Mouse (Mus musculus) R1 (cell line): Measurements from ENCODE around the gene Ampd1.

Experiments
- DNase-seq: peaks from one replicate; pipeline ENCODE4 v3.0.0-alpha.2; 2018; ENCODE audit warnings: low read depth, low spot score

Gene Ampd1

DNA sequence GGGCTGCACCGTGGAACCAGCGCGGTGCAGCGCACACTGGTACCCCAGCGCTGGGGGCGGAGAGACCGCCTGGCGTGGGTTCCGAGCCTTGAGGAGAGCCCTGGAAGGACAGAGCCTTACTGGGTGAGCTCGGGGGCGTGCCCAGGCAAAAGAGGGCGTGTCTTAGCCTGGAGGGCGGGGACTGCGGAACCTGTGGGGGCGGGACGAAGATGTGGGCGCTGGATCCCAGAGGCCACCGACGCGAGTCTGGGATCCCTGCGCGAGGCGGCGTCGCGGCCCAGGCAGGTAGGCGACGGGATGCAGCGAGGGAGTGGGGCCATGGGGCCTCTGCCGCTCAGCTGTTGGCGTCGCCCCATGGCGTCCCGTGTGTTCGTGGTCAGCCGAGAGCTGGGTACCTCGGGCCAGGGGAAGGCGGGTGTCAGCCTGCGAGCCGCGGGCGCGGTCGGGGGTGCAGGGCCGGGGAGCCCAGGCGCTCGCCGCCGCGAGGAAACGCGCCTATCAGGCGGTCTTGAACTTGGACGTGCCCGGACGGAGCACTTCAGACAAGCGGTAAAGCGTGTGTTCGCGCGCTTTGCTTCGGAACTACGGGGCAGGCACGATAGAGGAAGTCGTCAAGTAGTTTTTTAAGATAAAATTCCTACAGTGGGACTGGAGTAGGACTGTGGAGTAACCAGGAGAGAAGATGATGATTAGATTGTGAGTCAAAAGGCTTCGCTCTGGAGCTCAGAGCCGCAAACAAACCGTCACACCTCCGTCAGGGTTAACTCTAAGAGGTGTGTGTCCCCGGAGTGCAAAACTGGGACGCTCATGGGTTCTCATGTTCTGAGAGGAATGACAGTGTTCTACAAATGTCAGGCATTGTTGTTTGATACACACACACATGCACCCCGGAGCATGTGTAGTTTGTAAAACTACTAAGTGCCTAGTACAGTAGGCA is 28.9 kb downstream of the Ampd1 start, which contains the start of gene Dennd2c:
Gene Dennd2c (plus strand): TSS at position 151 of the 937 bp plus-strand sequence.
- DNase-seq: peak; percentile 94

DNA sequence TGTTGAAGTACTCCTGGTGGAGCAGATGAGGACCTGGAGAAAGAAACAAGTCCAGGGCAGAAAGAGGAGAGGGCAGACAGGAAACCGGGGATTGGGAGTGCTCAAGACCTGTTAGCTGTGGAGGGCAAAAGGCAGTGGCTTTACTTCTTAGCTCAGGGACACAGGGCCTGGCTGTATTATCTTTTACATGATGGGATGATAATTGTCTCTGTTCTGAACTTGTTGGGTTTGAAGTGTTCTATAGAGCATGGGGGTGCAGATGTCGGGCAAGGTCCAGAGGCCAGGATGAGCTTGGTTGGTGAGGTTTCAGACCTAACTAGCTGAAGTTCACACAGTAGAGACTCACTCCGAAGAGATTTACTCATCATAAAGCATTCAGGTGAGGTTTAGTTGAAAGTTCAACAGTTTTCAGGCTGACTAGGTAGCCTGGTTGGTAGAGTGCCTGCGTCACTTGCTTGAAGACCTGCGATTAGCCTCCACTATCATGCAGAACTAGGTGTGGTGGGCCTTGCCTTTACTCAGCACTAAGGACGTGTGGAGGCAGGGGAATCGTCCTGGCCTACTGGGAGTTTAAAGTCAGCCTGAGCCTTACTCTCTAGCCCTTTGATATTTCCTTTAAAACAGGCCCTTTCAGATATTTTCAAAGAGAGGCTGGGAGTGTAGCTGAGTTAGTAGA is 33.9 kb downstream of the Ampd1 start:
- peak; percentile 81 for DNase-seq

DNA sequence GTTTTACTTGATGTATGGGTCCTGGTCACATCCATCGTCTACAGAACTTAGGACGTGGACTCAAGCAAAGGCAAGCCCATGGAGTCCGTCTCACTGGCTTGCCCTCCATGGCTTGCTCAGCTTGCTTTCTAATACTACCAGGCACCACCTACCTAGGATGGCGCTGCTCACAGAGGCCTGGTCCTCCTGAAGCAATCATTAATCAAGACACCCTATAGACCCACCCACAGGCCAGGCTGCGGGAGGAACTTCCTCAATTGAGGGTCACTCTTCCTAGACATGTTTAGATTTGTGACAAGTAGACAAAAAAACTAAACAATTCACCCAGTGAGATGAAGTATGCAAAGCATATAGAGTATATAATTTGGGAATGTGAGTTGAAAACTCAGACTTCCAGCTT is 38.4 kb downstream of the Ampd1 start:
- DNase-seq: no peak

DNA sequence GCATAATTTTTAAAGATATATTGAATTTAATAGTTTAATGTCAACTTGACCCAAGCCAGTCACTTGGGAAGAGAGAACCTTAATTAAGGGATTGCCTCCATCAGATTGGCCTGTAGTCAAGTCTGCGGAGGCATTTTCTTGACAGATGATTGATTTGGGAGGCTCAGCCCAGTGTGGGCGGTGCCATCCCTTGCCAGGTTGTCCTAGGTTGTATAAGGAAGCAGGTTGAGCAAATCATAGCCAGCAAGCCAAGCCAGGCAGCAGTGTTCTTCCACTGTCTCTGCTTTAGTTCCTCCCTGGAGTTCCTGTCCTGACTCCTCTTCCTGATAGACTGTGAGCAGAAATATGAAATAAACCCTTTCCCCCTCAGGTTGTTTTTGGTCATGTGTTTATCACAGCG is 49.8 kb downstream of the Ampd1 start:
- no peak for DNase-seq

DNA sequence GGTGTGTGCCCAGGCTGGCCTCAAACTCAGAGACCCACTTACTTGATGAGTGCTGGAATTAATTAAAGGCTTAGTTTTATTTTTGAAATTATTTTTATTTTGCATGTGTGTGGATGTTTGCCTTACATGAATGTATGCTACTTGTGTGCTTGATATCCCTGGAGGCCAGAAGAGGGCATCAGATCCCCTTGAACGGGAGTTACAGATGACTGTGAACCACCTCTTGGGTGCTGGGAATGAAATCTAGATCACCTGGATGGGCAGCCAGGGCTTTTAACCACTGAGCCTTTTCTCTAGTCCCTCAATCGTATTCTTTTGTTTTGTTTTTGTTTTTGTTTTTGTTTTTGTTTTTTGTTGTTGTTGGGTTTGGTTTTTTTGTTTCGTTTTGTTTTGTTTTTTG is 52.3 kb downstream of the Ampd1 start:
- peak; percentile 66 for DNase-seq

DNA sequence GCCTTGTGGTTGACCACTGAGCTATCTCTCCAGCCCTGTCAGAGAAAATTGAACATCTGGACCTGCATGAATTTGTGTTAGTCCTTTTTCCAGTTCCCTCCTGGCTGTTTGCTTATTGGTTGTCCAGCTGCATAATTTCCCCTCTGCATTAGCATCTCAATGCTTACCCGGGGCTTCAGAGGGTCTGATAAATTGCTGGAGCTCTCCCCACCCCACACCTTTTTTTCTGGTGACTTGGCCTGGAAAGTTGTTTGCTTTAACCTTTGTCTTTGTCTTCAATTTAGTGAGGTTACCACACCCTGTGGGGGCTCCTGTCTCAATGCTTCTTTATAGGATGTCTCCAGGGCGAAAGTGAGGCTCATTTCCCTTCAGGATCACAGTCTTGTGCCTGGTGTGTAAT is 53.4 kb downstream of the Ampd1 start:
- peak; percentile 97 for DNase-seq

DNA sequence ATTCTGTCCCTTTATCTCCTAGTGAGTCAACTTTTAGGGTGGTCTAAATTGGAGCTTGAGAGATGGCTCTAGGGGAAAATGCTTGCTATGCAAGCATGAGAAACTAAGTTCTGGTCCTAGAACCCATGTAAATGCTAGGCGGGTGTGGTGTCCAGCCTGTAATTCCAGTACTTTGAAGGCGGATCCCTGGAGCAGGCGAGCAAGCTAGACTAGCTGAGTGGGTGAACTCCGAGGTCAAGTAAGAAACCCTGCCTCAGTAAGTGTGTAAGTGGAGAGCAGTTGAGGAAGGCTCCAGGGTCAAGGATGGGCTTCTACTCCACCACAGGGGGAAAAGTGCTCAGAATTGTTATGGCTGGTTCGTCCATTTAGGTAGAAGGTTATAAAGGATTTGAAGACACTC is 53.9 kb downstream of the Ampd1 start:
- peak; percentile 89 for DNase-seq

DNA sequence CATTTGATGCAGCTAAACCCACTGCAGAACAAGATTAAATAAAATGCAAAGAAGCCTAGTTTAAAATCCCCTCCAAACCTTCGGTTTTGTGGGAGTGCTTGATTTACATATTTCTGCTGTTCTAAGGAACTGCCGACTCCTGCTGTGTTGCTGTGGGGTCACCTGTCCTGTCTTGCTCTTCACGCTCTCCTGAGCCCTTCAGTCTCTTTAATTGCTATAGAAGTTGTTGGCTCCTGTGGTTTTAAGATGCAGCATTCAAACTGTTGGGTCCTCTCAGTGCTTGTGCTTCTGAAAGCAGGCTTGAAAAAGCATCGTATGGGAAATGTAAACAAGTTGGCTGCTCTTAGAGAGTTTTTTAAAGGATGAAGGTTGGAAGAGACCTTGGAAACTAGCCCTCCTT is 54.4 kb downstream of the Ampd1 start:
- DNase-seq: peak; percentile 85

DNA sequence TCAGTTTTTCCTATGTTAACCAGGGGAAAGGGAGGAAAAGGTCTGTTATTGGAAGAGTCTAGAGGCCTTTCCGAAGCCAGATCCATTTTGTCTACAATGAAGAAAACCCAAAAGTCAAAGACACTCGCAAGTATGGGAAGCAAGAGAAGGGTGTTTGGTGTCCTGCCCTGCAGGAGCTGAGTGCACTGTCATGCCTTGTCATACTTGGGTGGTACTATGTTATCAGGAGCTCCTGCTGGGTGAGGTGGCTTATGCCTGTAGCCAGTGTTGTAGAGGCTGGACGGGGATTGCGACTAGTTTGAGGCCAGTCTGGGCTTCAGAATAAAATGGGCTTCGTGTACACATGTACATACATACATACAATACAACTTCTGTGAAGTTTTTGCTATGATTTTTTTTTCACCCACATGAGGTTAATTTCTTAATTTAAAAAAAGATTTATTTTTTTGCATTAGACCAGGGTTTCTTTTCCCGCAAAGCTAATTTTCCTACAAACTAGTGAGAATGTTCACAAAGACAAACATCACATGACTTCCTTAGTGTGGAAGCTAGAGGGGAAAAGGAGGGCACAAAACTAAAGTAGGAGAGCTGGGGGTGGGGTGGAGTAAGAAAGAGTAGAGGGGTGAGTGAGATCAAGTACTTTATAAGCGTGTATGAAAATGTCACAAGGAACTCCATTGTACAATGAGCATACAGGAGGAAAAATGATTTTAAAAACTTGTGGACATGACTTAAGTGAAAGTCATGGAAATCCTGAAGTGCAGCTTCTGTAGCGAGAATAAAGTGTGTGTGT is 55.7 kb downstream of the Ampd1 start:
- no peak for DNase-seq

DNA sequence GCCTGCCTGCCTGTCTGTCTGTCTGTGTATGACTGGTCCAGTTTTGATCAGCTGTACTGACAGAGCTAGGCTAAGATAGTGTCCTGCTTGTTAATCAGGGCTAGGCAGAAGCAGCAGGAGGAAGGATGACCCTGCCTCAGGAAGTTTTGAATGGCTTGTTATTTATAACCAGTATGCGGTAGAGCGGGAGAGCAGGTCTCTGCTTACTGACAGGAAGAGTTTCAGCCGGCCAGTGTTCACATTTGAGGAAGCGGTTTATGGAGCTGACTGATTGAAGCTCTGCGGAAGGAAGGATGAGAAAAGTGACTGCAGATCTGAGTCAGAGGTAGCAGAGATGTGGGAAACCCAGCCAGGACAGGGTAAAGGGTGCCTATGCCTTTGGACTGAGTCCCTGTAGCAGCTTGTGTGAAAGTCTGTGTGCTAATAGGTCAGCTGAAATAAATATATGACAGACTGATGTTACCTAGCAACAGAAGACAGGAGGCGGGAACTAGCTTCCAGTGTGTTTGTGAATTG is 56.5 kb downstream of the Ampd1 start:
- DNase-seq: no peak

DNA sequence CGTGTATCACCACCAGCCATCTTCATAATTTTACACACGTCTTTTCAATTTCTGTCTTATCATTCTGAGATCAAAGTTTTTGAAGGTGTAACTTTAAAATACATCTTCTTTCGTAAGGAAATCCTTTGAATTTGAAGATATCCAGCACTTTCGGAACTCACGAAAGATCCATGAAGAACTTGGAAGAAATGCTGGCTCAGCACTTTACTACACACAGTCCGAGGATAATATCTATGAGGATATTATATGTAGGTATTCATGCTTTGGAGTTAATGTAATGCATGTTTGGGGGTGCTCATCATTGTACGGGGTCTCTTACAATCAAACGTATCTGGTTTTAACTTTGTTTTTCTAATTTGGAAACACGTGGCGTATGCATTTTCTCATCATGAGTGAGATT is 59.3 kb downstream of the Ampd1 start:
- DNase-seq: no peak

DNA sequence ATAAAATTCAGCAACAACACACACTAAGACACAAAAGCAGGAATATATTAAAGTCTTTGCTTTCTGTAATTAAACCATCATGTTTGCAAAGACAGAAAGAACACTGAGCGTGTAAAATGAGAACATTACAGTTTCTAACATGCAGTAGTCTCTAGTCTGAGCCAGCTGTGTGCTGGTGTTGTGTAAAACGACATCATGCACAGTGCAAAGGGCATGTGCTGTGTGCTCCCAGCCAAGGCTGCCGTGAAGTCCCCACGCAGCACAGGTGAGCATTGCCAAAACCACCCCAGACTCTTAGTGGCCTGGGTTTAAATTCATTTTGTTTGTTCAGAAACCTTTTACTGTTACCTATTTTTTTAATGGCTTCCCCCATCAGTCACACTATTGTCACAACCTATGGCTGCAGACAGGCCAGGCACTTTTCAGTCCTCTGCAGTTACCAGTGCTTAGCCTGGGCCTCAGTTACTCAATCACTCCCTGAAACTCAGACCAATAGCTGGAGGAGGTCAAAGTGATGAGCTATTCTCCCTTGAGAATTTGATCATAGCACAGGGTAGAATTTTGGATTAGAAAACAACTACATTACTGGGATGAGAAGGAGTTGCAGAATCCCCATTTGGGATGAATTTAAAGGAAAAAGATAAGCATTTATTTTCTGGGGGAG is 62.7 kb downstream of the Ampd1 start:
- no peak for DNase-seq

DNA sequence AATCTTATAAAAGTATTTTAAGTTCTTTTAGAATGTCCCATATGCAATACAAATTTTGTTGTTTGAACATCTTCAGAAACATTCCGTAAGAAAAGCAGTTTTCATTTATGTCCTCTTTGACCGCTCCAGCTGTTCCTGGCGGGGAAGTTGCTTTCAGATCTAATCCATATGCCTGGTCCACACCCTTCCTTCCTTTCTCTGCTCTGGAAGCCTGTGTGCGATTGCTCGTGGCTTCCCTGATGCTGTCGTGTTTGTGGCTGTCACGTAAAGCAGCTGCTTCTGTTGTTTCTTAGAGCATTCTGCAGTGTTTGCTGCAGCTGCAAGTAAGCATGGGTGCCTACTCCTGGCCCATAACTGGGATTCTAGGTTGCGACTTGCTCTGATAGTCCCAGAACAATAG is 65.2 kb downstream of the Ampd1 start:
- peak; percentile 56 for DNase-seq

DNA sequence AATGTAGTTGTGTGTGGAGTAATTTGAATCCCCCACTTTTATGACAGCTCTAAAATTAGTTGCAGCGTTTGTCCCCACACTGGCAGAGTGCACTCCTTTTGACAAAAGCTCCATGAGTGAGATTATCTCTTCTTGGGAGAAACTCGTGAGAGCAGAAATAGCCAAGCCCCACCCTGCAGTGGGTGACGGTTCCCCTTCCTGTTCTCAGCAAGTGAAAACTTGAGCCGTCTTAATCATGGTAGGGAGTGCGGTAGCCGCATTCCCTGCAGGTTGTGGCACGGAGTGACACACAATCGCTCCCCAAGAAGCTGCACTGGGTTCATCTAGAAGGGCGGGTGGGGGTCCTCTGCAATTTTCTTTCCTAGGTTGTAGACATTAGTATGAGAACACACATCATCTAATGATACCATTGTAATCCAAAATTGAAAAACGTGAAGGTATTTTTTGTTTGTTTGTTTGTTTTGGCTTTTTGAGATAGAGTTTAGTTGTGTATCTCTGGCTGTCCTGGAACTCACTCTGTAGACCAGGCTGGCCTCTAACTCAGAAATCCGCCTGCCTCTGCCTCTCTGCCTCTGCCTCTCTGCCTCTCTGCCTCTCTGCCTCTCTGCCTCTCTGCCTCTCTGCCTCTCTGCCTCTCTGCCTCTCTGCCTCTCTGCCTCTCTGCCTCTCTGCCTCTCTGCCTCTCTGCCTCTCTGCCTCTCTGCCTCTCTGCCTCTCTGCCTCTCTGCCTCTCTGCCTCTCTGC is 66.5 kb downstream of the Ampd1 start:
- peak; percentile 67 for DNase-seq

DNA sequence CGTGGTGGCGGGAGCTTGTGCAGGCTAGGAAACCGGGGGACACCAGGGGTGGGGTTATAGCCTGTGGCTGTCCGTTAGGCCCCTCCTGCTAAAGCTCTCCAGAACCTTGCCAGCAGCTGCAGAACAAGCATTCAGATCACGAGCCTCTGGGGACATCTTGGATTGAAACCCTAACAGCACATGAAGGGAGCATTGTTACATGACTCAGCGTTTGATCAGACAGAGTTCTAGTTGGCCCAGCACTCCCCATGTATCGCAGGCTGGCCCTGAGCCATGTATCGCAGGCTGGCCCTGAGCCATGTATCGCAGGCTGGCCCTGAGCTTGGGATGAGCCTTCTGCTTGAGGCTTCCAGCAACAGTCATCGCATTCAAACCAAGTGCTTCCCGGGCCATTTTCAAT is 67.5 kb downstream of the Ampd1 start:
- peak; percentile 67 for DNase-seq

DNA sequence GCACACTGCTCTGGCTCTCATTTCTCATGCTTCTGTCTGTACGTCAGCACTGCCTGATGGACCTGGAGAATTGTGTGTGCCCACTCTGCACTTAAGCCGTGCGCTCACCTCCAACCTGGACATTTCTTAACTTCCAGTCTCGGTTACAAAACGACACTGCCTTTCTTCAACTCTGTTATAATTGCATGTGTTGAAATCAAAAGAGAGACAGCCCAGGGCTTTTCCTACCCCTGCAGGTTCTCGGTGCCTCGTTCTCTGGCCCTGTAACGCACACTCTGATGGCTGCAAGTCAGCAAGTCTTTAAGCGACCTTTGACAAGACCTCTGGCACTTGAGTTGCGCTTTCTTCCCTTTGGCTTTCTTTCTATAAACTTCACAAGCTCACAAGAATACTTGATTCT is 68.6 kb downstream of the Ampd1 start:
- no peak for DNase-seq

DNA sequence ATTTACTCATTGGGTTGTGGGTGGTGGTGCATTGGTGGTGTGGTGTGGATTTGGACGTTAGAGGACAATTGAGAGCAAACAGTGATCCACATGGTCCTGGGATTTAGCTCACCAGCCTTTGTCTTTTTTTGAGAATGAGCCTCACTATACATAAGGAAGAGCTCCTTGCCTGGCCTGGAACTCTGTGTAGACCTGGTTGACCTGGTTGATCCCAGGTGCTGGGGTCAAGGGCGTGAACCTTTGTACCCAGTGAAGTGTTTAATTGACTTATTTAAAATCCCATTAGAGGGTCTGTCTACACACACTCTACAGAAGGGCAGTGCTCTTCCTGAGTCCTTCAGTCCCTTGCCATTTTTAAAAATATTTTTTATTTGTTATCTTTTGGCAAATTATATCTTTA is 71.5 kb downstream of the Ampd1 start:
- DNase-seq: peak; percentile 91

DNA sequence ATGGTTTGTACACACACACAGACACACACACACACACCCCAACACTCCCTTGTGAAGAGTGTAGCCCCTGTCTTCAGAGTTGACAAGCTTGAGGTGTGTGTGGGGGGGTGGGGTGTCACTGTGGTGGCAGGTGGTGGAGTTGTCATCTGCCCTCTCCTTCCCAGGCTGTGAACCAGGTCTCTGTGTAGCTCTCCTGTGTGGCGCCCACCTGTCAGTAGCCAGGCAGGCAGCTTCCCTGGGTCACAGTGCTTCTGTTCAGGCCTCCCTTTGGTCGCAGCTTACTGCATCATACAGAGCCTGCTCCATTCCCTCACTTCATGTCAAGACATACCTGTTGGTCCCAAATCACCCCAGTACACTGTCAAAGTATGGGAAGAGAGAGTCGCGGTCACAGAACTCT is 72.0 kb downstream of the Ampd1 start:
- DNase-seq: peak; percentile 75

DNA sequence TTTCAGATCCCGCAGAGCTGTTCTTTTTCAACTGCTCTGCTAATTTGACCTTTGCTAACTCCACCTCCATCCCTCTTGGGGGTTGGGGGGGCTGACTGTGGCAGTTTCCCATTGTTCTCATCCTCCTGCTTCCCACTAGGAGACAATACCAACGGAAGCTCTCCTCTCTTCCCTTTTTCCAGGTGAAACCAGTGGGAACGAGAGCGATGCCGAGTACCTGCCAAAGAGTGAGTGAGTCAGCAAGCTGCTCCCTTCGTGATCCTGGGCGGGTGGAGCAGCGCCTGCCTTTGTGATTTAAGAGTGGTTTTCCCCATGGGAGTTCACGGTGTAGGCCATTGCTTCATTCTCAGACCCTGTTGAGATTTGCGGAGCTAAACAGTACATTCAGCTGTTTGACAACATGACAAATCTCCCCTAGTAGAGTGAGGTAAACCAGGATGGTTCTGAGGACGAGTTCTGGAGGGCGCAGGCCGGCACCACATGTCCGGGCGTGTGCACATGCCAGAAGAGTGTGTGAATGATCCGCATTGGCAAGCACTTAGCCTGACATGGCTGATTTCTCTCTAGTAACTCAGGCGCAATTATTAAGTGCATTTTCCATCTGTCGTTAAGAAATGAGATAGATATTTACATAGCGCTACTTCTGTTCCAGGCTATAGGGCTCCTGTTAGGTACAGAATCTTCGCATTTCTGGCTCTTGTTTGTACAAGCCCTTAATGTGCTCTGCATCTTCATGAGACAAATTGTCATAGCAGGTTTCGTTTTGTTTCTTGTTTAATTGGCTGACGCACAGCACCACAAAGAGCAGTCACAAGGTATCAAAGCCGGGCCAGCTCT is 72.7 kb downstream of the Ampd1 start:
- peak; percentile 99 for DNase-seq

DNA sequence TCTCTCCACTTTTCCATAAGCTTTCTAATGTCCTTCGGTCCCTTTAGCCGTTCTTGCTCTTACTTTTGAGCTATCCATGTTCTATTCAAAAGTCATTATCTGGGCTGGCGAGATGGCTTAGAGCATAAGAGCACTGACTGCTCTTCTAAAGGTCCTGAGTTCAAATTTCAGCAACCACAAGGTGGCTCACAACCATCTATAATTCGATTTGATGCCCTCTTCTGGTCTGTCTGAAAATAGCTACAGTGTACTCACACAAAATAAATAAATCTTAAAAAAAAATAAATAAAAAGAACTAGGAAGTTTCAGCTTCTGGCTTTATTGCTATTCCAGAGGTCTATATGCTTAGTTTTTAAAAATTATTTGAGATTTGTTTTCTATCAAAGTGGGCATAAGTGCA is 74.0 kb downstream of the Ampd1 start:
- peak; percentile 41 for DNase-seq
